Mouse (Mus musculus) kidney, postnatal 14 days (tissue): ENCODE data around the gene Oat.

Source experiments
- DNase-seq: peaks from one replicate; pipeline ENCODE4 v3.0.0; 2022; ENCODE audit warnings: mixed read lengths

Gene Oat

GRCm38 (mm10) chr7:132529206-132529605 is 47.0 kb downstream of the Oat start:
- no peak for DNase-seq

DNA sequence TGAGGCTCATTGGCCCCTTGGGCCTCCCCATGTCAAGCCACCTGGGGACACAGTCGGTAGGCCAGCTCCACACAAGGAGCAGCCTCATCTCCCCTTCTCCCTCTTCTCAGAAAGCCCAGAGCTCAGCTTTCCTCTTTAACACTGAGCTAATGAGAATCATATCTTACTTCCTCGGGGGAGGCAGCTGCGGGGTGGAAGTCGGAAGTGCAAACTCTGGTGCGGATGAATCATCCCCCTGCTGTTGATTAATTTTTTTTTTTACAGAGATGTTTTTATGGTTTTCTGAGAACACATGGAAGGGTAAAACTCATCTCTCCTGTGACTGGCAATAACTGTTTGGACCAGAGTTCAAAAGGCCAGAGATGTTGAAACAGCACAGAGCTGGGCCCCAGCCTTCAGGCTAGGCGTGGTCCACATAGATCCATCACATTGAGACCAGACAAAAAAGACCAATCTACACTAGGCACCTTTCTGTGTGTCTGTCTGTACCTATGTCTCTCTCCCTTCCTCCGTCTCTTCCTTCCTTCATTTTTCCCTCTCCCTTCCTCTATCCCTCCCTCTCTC is 62.7 kb downstream of the Oat start:
- no peak for DNase-seq

GRCm38 (mm10) chr7:132509110-132509509 is 67.1 kb downstream of the Oat start:
- DNase-seq = no peak
